Mouse (Mus musculus): ENCODE measurements around the gene Ppm1l. TPM values are rescaled to one million over a fixed set of nuclear protein-coding genes. Genes with fewer than 3 reads are reported as not detected.

Gene Ppm1l
- polyA plus RNA-seq, 1 experiment from 2014 or later, result 26.0 TPM

- H3K27me3 ChIP-seq (replicated peaks), result no peaks in the 10 kb centered on the region
- H3K27ac ChIP-seq, result no peak overlapping the region
- no peak overlapping the region for H3K9ac ChIP-seq
- no peak for ATAC-seq (replicated peaks)
- H3K9me3 ChIP-seq, result no peaks in the 10 kb centered on the region
- H3K36me3 ChIP-seq (replicated peaks), result no peaks in the 10 kb centered on the region
- no peak overlapping the region for H3K4me2 ChIP-seq
- no peak overlapping the region for H3K4me3 ChIP-seq
- H3K4me1 ChIP-seq, result peaks cover 22% of the 10 kb centered on the region
- 44% methylated on average over 9 of the region's 9 CpGs for WGBS
Measured at GRCm38 (mm10) chr3:69468280-69469008, 151.8 kb downstream of the Ppm1l start.

GRCm38 (mm10) chr3:69469463-69470141 is 152.9 kb downstream of the Ppm1l start:
- peak; percentile 59 for ATAC-seq (replicated peaks)
- H3K4me1 ChIP-seq, result peaks cover 22% of the 10 kb centered on the region
- no peak overlapping the region for H3K4me2 ChIP-seq
- no peaks in the 10 kb centered on the region for H3K36me3 ChIP-seq (replicated peaks)
- H3K27me3 ChIP-seq (replicated peaks), result no peaks in the 10 kb centered on the region
- H3K9me3 ChIP-seq, result no peaks in the 10 kb centered on the region
- H3K27ac ChIP-seq, result 0 out of 2 replicates have a peak overlapping the region, but pooled peaks have one; percentile 2
- H3K4me3 ChIP-seq, result no peak overlapping the region
- no peak overlapping the region for H3K9ac ChIP-seq
- 21% methylated on average over 5 of the region's 6 CpGs for WGBS

- no peak overlapping the region for H3K4me2 ChIP-seq
- no peaks in the 10 kb centered on the region for H3K9me3 ChIP-seq
- H3K27me3 ChIP-seq (replicated peaks), result no peaks in the 10 kb centered on the region
- peak overlapping the region; percentile 41; the same call in 1 of the 2 replicates for H3K27ac ChIP-seq
- no peaks in the 10 kb centered on the region for H3K36me3 ChIP-seq (replicated peaks)
- no peak overlapping the region for H3K4me3 ChIP-seq
- peaks cover 22% of the 10 kb centered on the region for H3K4me1 ChIP-seq
- 48% methylated on average over 11 of the region's 11 CpGs for WGBS
- ATAC-seq (replicated peaks), result peak; percentile 77
- no peak overlapping the region for H3K9ac ChIP-seq
Measured at GRCm38 (mm10) chr3:69470142-69470796, 153.6 kb downstream of the Ppm1l start.

GRCm38 (mm10) chr3:69475850-69476450 is 159.3 kb downstream of the Ppm1l start:
- Histone ChIP-seq H3K27ac (no peak overlapping the region), H3K4me2 (no peak overlapping the region), H3K4me1 (no peaks in the 10 kb centered on the region; the same call in 1 of the 2 replicates), H3K27me3 (replicated peaks) (no peaks in the 10 kb centered on the region), H3K4me3 (no peak overlapping the region), H3K9me3 (no peaks in the 10 kb centered on the region), H3K9ac (no peak overlapping the region), H3K36me3 (replicated peaks) (no peaks in the 10 kb centered on the region)
- 71% methylated on average over 12 of the region's 12 CpGs for WGBS
- no peak for ATAC-seq (replicated peaks)

GRCm38 (mm10) chr3:69479937-69480336 is 163.3 kb downstream of the Ppm1l start:
- no peaks in the 10 kb centered on the region for H3K9me3 ChIP-seq
- WGBS, result 61% methylated on average over 3 of the region's 3 CpGs
- no peak overlapping the region for H3K4me2 ChIP-seq
- H3K27ac ChIP-seq, result no peak overlapping the region
- no peaks in the 10 kb centered on the region; the same call in 1 of the 2 replicates for H3K4me1 ChIP-seq
- no peak overlapping the region for H3K9ac ChIP-seq
- H3K27me3 ChIP-seq (replicated peaks), result no peaks in the 10 kb centered on the region
- no peak overlapping the region for H3K4me3 ChIP-seq
- H3K36me3 ChIP-seq (replicated peaks), result no peaks in the 10 kb centered on the region
- ATAC-seq (replicated peaks), result no peak

GRCm38 (mm10) chr3:69481835-69482234 is 165.2 kb downstream of the Ppm1l start:
- Histone ChIP-seq H3K4me1 (no peaks in the 10 kb centered on the region; the same call in 1 of the 2 replicates), H3K4me2 (no peak overlapping the region), H3K36me3 (replicated peaks) (no peaks in the 10 kb centered on the region), H3K9me3 (no peaks in the 10 kb centered on the region), H3K9ac (no peak overlapping the region), H3K4me3 (no peak overlapping the region), H3K27me3 (replicated peaks) (no peaks in the 10 kb centered on the region), H3K27ac (no peak overlapping the region)
- peak; percentile 67 for ATAC-seq (replicated peaks)
- 32% methylated on average over 4 of the region's 4 CpGs for WGBS

GRCm38 (mm10) chr3:69484006-69484574 is 167.4 kb downstream of the Ppm1l start:
- H3K4me1 ChIP-seq, result no peaks in the 10 kb centered on the region; the same call in 1 of the 2 replicates
- H3K36me3 ChIP-seq (replicated peaks), result no peaks in the 10 kb centered on the region
- H3K4me2 ChIP-seq, result no peak overlapping the region
- no peak overlapping the region for H3K9ac ChIP-seq
- H3K4me3 ChIP-seq, result no peak overlapping the region
- WGBS, result 82% methylated on average over 13 of the region's 13 CpGs
- H3K27me3 ChIP-seq (replicated peaks), result no peaks in the 10 kb centered on the region
- no peak for ATAC-seq (replicated peaks)
- H3K27ac ChIP-seq, result no peak overlapping the region
- H3K9me3 ChIP-seq, result no peaks in the 10 kb centered on the region

- no peak overlapping the region for H3K4me3 ChIP-seq
- no peaks in the 10 kb centered on the region for H3K36me3 ChIP-seq (replicated peaks)
- H3K27me3 ChIP-seq (replicated peaks), result no peaks in the 10 kb centered on the region
- no peak overlapping the region for H3K4me2 ChIP-seq
- H3K9me3 ChIP-seq, result no peaks in the 10 kb centered on the region
- no peak overlapping the region for H3K9ac ChIP-seq
- WGBS, result 75% methylated on average over 4 of the region's 4 CpGs
- no peak for ATAC-seq (replicated peaks)
- H3K27ac ChIP-seq, result no peak overlapping the region
- H3K4me1 ChIP-seq, result no peaks in the 10 kb centered on the region; the same call in 1 of the 2 replicates
Measured at GRCm38 (mm10) chr3:69484582-69484981, 167.9 kb downstream of the Ppm1l start.

- H3K9me3 ChIP-seq, result no peaks in the 10 kb centered on the region
- H3K4me3 ChIP-seq, result no peak overlapping the region
- no peak overlapping the region for H3K9ac ChIP-seq
- no peak for ATAC-seq (replicated peaks)
- H3K4me1 ChIP-seq, result no peaks in the 10 kb centered on the region
- WGBS, result 93% methylated on average over 3 of the region's 3 CpGs
- H3K36me3 ChIP-seq (replicated peaks), result no peaks in the 10 kb centered on the region
- no peak overlapping the region for H3K27ac ChIP-seq
- no peak overlapping the region for H3K4me2 ChIP-seq
- no peaks in the 10 kb centered on the region for H3K27me3 ChIP-seq (replicated peaks)
Measured at GRCm38 (mm10) chr3:69485347-69485746, 168.7 kb downstream of the Ppm1l start.

GRCm38 (mm10) chr3:69485756-69486155 is 169.1 kb downstream of the Ppm1l start:
- Histone ChIP-seq H3K4me2 (no peak overlapping the region), H3K27me3 (replicated peaks) (no peaks in the 10 kb centered on the region), H3K27ac (no peak overlapping the region), H3K36me3 (replicated peaks) (no peaks in the 10 kb centered on the region), H3K9ac (no peak overlapping the region), H3K9me3 (no peaks in the 10 kb centered on the region), H3K4me1 (no peaks in the 10 kb centered on the region), H3K4me3 (no peak overlapping the region)
- ATAC-seq (replicated peaks), result no peak
- 74% methylated on average over 2 of the region's 2 CpGs for WGBS

GRCm38 (mm10) chr3:69487471-69487870 is 170.8 kb downstream of the Ppm1l start:
- ATAC-seq (replicated peaks), result no peak
- Histone ChIP-seq H3K36me3 (replicated peaks) (no peaks in the 10 kb centered on the region), H3K4me1 (no peaks in the 10 kb centered on the region), H3K9me3 (no peaks in the 10 kb centered on the region), H3K9ac (no peak overlapping the region), H3K27ac (no peak overlapping the region), H3K4me2 (no peak overlapping the region), H3K4me3 (no peak overlapping the region), H3K27me3 (replicated peaks) (no peaks in the 10 kb centered on the region)
- WGBS, result 83% methylated on average over 6 of the region's 6 CpGs

GRCm38 (mm10) chr3:69489669-69490068 is 173.0 kb downstream of the Ppm1l start:
- WGBS, result 89% methylated on average over 3 of the region's 3 CpGs
- no peak overlapping the region for H3K9ac ChIP-seq
- no peak overlapping the region for H3K4me3 ChIP-seq
- H3K27ac ChIP-seq, result no peak overlapping the region
- H3K9me3 ChIP-seq, result no peaks in the 10 kb centered on the region
- ATAC-seq (replicated peaks), result no peak
- no peaks in the 10 kb centered on the region; the same call in 1 of the 2 replicates for H3K4me1 ChIP-seq
- H3K27me3 ChIP-seq (replicated peaks), result no peaks in the 10 kb centered on the region
- no peak overlapping the region for H3K4me2 ChIP-seq
- no peaks in the 10 kb centered on the region for H3K36me3 ChIP-seq (replicated peaks)

Measured in midbrain, embryonic 15.5 days (tissue).